Mouse (Mus musculus) layer of hippocampus, adult 6 months (tissue): ENCODE measurements around the gene Acacb. TPM values are rescaled to one million over a fixed set of nuclear protein-coding genes. Genes with fewer than 3 reads are reported as not detected.

Source experiments
- long read RNA-seq, 2 experiments: library from polyadenylated mRNA; unstranded; transcript quantifications; one replicate each; pipeline ENCODE4 v2.0.0; 2019 to 2020
- polyA plus RNA-seq: library from polyadenylated mRNA; unstranded; fragments of <200 nt; fragmentation: Nextera tagmentation; gene quantifications from 2 replicates; pipeline ENCODE4 v1.2.3, GENCODE M21; 2021

Acacb gene
- polyA plus RNA-seq, result 3.9 and 4.0 TPM in 2 replicates
- long read RNA-seq, experiment 1, partial matches to known transcripts, result 4 of 4 reads
- long read RNA-seq, experiment 1, other reads (novel, unspliced or antisense), result 0 of 4 reads
- long read RNA-seq, experiment 2, partial matches to known transcripts, result 12 of 13 reads
- long read RNA-seq, experiment 2, other reads (novel, unspliced or antisense), result 1 of 13 reads

GRCm38 (mm10) chr5:114146028-114146888, at the start of gene Acacb:
Acacb (plus strand) TSS chr5:114146535.

DNA sequence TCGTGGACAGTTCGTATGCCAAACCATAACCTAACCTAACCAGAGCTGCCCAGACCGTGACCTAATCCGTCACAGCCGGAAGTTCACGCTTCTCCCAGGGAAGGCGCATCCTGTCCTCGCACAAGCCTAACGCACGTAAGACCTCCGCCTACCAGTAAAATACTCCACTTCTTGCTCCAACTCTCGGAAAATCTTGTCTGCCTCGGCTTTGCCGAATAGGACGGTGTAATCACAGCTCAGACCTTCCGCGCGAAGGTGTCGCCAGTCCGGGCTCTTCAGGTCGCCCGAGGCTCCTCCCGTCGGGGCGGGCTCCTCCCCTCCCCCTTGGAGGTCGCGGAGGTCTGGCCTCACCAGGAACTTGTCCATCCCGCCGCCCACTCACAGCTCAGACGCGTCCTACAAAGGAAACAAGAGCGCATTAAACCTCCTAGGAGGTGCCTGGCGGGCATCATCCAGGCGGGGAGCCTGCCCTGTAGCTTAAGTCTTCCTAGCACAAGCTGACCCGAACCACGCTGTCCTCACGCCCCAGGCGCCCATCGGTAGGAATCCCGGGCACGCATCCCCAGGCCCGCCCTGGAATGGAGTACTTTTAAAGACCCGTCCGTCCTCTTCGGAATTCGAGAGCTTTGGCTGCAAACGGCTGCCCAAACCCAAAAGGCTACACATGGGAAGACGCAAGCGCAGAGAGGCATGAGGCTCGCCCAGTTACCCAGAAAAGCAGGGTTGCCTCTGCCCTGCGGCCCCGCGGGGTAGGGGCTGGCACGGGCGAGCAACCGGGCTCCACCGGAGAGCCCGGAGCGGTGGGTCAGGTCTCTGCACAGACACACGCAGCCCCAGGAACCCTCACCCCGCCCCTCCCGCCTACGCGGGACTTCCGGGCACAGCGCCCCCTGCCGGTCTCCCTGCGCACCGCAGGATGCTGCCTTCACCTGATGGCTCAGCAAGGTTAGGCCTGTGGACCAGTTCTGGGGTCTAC, 18.7 kb upstream of the Acacb start, which contains the start of gene Alkbh2:
TSS of gene Alkbh2 (minus strand) at position 845 of the 976 bp plus-strand sequence.

DNA sequence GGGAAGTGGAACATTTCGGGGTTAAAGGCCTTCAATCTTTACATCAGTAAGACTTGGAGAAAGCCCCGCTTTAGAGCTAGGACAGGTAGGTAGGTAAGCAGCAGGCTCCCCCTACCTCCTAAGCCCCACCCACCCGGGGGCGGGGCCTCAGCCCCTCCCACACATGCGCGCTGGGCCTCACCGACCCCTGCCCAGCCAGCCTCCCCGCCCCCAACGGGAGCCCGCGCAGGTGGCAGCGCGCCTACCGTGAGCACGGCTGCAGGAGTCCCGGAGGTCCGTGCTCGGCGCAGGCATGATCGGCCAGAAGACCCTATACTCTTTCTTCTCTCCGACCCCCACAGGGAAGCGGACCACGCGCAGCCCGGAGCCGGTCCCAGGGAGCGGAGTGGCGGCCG, 16.1 kb upstream of the Acacb start, which contains the start of gene Ung:
TSS of gene Ung (plus strand) at position 176 of the 395 bp plus-strand sequence.

DNA sequence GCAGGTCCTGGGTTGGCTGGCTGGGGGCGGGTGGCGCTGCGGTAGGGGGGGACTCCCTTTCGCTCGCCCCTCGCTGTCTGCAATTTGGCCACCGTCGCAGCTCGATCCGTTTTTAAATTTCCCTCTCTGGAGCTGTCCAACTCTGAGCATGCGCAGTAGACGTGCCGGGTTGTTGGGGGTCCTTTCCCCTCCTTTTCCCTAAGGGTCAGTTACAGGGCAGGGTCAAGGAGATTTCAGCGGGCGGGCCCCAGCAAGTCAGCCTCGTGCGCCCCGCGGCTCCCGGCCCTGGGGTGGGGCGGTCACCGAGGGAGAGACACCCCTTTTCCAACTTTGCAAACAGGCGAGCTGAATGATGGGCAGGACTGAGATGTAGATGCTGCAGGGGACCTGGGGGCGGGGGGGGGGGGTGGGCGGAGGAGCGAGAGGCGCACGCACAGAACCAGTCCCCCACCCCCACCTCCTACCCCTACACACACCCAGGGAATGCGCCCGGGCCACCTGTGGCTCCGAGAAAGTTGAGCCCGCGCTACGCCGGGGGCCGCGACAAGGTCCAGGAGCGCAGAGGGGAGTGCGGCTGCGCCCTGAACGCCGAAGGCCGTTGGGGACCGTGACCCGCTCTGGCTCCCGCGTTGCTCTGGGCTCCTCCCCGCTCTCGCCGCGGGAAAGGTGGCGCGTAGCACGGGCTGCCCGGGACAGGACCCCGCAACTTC, 127.5 kb downstream of the Acacb start, which contains the start of gene Foxn4:
TSS of gene Foxn4 (minus strand) at position 115 of the 710 bp plus-strand sequence.

GRCm38 (mm10) chr5:114288874-114289273, 142.5 kb downstream of the Acacb start, which contains the start of gene Myo1h:
Myo1h (plus strand) TSS chr5:114289166.

Other genes starting within 250 kb of the Acacb start
- gene Coro1c, start 237.8 kb upstream of the Acacb start, polyA plus RNA-seq, result 28.4 and 30.4 TPM in 2 replicates
- gene Ssh1, start 152.6 kb upstream of the Acacb start, polyA plus RNA-seq, result 6.3 and 10.8 TPM in 2 replicates
- gene Dao, start 142.8 kb upstream of the Acacb start, polyA plus RNA-seq, result not detected in 2 replicates
- gene Usp30, start 81.1 kb upstream of the Acacb start, polyA plus RNA-seq, result 6.3 and 6.4 TPM in 2 replicates
- 104 and 110 TPM in 2 replicates for gene Svop, start 55.0 kb upstream of the Acacb start, polyA plus RNA-seq
- gene Alkbh2, start 18.3 kb upstream of the Acacb start, polyA plus RNA-seq, result 7.6 and 10.7 TPM in 2 replicates
- gene Ung, start 16.1 kb upstream of the Acacb start, polyA plus RNA-seq, result 0.80 and 1.3 TPM in 2 replicates
- not detected in 2 replicates for gene Foxn4, start 127.3 kb downstream of the Acacb start, polyA plus RNA-seq
- 1.4 and 1.8 TPM in 2 replicates for gene Myo1h, start 142.6 kb downstream of the Acacb start, polyA plus RNA-seq
- gene Kctd10, start 234.0 kb downstream of the Acacb start, polyA plus RNA-seq, result 32.9 and 34.6 TPM in 2 replicates
- gene Ube3b, start 234.1 kb downstream of the Acacb start, polyA plus RNA-seq, result 46.6 and 62.0 TPM in 2 replicates